Mouse (Mus musculus) lung, postnatal 0 days (tissue): ENCODE results near the gene Ankrd40.

Experiments
- CTCF ChIP-seq: IDR thresholded peaks from 2 replicates; pipeline ENCODE4 v1.5.1; 2016; ENCODE audit warnings: antibody characterized with exemption, mild to moderate bottlenecking
- EP300 ChIP-seq: IDR thresholded peaks from 2 replicates; pipeline ENCODE4 v1.6.1; 2016; ENCODE audit warnings: antibody characterized with exemption, mild to moderate bottlenecking, control low read depth

DNA sequence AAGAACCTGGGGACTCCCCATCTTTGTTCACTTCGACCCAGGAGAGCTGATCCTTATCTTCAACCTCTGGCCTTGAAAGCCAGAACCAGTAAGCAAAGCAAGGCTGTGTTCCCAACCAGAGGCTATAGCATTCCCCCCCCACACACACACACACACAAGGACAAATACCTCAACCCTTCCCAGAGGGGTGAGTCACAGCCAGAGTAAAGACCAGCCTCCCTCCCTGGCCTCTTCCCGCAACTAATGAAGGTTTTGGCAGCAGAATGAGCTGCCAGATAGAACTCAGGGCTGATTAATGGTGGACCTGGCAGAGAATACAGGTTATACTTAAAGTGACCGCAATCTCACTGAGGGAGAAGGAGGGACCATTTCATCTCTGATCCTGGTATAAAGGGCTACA lies 18.8 kb downstream of the Ankrd40 start:
- TF ChIP-seq EP300 (peak; percentile 82), CTCF (no peak)
